ENCODE assay signal across 8 mouse cellular contexts in genomic region chr9:120936351-120936750, GRCm38 (mm10). TPM values are rescaled to one million over a fixed set of nuclear protein-coding genes. Genes with fewer than 3 reads are reported as not detected.
A peak's percentile ranks its signal among the peaks of the same experiment; 100 is the strongest.
DNase-seq lines count a peak whose midpoint lies in the region; ATAC-seq lines count a peak whose summit lies in the region.

No protein-coding gene starts in this region.

- intact Hi-C loops in heart, postnatal 14 days (cut with DNase I), result loop anchor here (2.0 to 5.0 kb wide), 2 partner anchors 18 to 159 kb away; no protein-coding TSS in a partner anchor

- peak overlapping the region; percentile 75 for H3K4me3 ChIP-seq in forebrain, embryonic 13.5 days

- peaks cover 76% of the 10 kb centered on the region for H3K4me1 ChIP-seq in forebrain, embryonic 13.5 days

- H3K36me3 ChIP-seq in forebrain, embryonic 13.5 days (ENCODE audit: poor library complexity, severe bottlenecking), result peaks cover 2% of the 10 kb centered on the region; the same call in 1 of the 2 replicates

- H3K4me2 ChIP-seq in forebrain, embryonic 13.5 days, result peak overlapping the region; percentile 89

- WGBS in forebrain, embryonic 13.5 days, result 20% methylated on average over 8 of the region's 8 CpGs

- no peak overlapping the region for H3K27ac ChIP-seq in forebrain, embryonic 13.5 days

- ATAC-seq in forebrain, embryonic 13.5 days, result no peak

- no peaks in the 10 kb centered on the region for H3K9me3 ChIP-seq in forebrain, embryonic 13.5 days (replicated peaks)

- H3K27me3 ChIP-seq in forebrain, embryonic 13.5 days, result no peaks in the 10 kb centered on the region

- DNase-seq in layer of hippocampus, adult 11-12 months (ENCODE audit: low spot score), result peak; percentile 71
- DNase-seq in layer of hippocampus, adult 9-10 months (ENCODE audit: low spot score), result no peak
- DNase-seq in cerebellum, adult 18-20 months, result peak; percentile 76 to 80
- DNase-seq in heart, postnatal 14 days, result peak; percentile 69 to 79
- DNase-seq in layer of hippocampus, adult 9-11 months, result peak; percentile 57
- peak; percentile 77 for DNase-seq in lung, postnatal 14 days
- DNase-seq in right cerebral cortex, postnatal 14 days, result peak; percentile 81

- peak overlapping the region; percentile 87 for H3K9ac ChIP-seq in forebrain, embryonic 13.5 days

RNA-seq across cellular contexts. Expression of gene Ctnnb1, which starts 7.3 kb away (rescaled TPM):
- polyA plus RNA-seq in forebrain, embryonic 13.5 days (2015; fragmentation: Nextera tagmentation; extraction: Ambion mirVana), result 645 and 673 TPM in 2 replicates
- 100 to 1,000 TPM; 541 to 546 TPM for total RNA-seq in heart, postnatal 14 days (2021)
